Mouse (Mus musculus): Measurements from ENCODE around the gene Fgg.

The Fgg gene

GRCm38 (mm10) chr3:83027546-83028251, 20.2 kb downstream of the Fgg start:
- no peak for DNase-seq

GRCm38 (mm10) chr3:83030331-83030730, 22.8 kb downstream of the Fgg start:
- no peak for DNase-seq

- no peak for DNase-seq
These were observed 25.3 kb downstream of the Fgg start for GRCm38 (mm10) chr3:83032746-83033308.

- no peak for DNase-seq
These were observed 26.3 kb downstream of the Fgg start for GRCm38 (mm10) chr3:83033801-83034200.

- no peak for DNase-seq
These were observed 31.3 kb downstream of the Fgg start for GRCm38 (mm10) chr3:83038865-83039264.

GRCm38 (mm10) chr3:83039666-83040065, 32.1 kb downstream of the Fgg start:
- no peak for DNase-seq

- no peak for DNase-seq
These were observed 34.9 kb downstream of the Fgg start for GRCm38 (mm10) chr3:83042451-83042850.

GRCm38 (mm10) chr3:83046649-83047048, 39.1 kb downstream of the Fgg start:
- no peak for DNase-seq

- no peak for DNase-seq
These were observed 42.2 kb downstream of the Fgg start, which contains the start of gene Fgb for GRCm38 (mm10) chr3:83049680-83050079. TSS of gene Fgb (minus strand) at chr3:83049863.

GRCm38 (mm10) chr3:83050661-83051060, 43.1 kb downstream of the Fgg start:
- DNase-seq, result no peak

- no peak for DNase-seq
These were observed 44.6 kb downstream of the Fgg start for GRCm38 (mm10) chr3:83052102-83052501.

- DNase-seq, result no peak
These were observed 45.6 kb downstream of the Fgg start for GRCm38 (mm10) chr3:83053126-83053525.

- DNase-seq, result peak in 1 of 2 experiments; percentile 21
These were observed 46.2 kb downstream of the Fgg start for GRCm38 (mm10) chr3:83053758-83054157.

- DNase-seq, result no peak
These were observed 47.2 kb downstream of the Fgg start for GRCm38 (mm10) chr3:83054759-83055158.

GRCm38 (mm10) chr3:83055281-83056038, 47.9 kb downstream of the Fgg start, which contains the start of gene Plrg1:
TSS of gene Plrg1 (plus strand) at chr3:83055522.
- DNase-seq, result peak; percentile 99

- no peak for DNase-seq
These were observed 49.5 kb downstream of the Fgg start for GRCm38 (mm10) chr3:83057046-83057445.
